Mouse (Mus musculus) cerebellum, postnatal 4 days (tissue): ENCODE results near the gene Gpc1.

Experiments
- DNase-seq, 2 experiments: peaks; one replicate each; pipeline ENCODE4 v3.0.0; 2022; ENCODE audit warnings: low spot score in 2 of 2, mixed read lengths in 1 of 2

Gene Gpc1

DNA sequence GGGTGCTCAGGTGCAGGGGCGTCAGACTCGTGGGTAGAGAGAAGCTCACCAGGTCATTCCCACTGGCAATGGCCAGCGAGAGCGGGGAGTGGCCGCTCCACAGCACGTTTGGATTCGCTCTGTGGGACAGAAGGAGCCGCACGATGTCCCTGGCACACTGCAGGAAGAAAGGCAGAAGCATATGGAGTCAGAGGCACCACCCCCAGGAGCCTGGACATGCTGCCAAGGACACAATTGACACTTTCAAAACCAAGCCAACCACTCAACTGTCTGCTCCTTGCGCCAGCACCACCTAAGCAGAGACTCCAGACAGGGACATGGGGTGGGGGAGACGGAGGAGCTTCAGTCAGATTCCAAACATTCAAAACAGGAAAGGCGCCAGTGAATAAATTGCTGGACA is 47.8 kb downstream of the Gpc1 start:
- peak in 1 of 2 experiments; percentile 48 for DNase-seq

DNA sequence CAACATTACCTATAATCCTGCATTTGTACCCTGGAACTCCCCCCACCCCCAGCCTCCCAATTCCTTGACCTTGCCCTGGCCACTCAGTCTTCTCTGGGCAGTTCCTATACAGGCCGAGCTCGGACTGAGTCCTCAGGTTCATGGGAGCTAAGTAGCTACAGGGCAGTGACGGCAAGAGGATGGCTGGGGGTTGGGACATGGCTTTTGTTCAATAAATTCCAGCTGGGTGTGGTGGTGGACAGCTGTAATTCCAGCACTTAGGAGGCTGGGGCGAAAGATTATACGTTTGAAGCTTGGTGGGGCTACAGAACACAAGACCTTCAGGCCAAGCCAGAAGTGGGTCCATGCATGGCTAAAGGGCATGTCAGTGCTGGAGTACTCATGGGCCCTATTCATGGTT is 48.7 kb downstream of the Gpc1 start:
- no peak for DNase-seq

DNA sequence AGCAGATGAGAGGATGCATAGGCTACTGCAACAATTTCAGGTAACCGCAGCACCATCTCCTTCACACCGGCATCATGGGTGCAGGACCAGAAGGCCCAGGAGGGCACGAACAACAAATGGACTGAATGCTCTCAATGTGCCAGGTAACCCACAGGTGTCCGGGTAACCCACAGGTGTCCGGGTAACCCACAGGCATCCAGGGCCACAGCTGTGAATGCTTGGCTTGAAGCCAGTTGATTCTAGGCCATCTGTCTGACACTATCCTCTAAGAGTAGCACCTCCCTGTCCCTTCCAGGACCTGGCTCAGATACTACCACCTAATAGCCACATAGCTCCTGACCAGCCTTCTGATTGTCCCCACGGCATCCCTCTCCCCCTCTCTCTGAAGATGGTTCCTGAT is 50.5 kb downstream of the Gpc1 start:
- DNase-seq: no peak

DNA sequence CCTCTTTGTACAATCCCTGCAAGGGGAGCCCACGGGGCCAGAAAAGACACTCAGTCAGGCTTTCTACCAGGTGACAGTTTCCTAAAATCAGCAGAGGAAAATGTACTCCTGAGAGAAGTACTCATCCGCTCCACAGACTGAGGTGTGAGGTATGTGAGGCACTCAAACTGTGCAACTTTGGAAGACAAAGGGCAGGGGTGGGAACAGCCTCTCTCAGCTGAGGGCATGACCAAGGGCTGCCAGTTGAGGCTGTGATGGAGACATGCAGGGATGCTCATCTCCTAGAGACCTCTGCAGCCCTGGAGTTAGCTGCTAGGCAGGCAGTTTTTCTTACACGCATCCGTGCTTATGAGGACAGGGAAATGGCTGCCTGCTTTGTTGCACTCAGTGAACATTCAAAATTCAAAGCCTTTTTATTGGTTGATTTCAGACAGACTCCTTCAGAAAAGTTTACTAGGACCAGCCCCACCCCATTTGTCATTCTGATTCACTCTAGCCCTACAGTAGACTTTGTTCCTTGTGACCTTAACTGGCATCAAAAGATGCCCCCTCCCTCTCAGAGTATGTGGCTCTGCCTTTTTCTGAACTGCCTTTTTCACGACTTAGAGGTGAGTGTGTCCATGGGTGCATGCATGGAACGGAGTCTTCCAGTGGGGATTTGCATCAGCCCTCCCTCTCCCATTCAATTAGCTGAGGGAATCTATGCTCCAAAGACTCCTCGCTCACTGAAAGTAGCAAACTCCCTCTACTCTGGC is 57.6 kb downstream of the Gpc1 start:
- no peak for DNase-seq

DNA sequence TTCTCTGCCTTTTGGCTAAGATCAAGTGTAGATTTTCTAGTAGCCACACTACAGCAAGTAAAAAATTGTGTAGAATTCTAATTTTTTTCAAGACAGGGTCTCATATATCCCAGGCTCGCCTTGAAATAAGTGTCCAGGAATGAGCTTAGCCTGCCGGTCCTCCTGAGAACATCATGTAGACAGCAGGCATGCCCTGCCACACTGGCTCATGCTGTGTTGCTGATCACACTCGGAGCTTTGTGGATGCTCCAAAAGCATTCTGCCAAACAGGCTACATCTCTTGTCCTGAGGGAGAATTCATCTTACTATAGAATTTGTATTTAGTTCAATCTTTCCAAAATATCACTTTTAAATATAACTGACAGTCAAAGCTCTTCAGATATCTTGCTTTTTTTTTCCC is 61.3 kb downstream of the Gpc1 start:
- no peak for DNase-seq

DNA sequence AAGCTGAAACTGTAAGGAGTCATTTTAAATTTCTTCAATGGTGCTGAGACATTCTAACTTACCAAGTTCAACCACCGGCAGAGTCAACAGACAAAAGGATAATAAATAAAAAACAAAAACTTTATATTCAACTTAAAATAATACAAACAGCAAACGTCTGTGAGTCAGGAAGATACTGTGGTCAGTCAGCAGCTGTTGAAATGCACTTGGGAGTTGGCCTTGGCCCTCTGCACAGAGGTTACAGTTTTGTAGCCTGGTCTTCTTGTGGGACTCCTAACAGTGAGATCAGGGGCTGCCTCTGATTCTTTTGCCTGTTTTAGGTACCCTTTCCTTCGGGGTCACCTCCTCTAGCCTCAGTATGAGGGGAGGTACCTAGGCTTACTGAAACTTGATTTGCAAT is 62.5 kb downstream of the Gpc1 start:
- no peak for DNase-seq

DNA sequence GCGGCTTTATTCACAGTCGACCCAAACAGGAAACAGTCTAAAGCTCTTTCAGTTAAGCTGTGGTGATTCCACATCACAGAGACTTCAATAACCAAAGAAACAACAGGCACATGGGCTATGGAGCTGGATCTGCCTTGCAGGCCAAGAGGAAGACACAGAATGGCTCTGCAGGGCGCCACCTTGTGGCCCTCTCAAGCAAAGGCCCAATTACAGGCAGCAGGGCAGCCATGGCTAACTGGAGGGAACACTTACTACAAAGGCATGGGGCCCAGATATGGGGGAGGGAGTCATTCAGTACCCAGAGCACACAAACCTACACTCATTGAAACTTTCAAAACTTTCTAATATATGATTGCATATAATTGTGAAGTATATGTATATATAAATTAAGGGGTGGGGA is 63.6 kb downstream of the Gpc1 start:
- DNase-seq: peak; percentile 57 to 86

DNA sequence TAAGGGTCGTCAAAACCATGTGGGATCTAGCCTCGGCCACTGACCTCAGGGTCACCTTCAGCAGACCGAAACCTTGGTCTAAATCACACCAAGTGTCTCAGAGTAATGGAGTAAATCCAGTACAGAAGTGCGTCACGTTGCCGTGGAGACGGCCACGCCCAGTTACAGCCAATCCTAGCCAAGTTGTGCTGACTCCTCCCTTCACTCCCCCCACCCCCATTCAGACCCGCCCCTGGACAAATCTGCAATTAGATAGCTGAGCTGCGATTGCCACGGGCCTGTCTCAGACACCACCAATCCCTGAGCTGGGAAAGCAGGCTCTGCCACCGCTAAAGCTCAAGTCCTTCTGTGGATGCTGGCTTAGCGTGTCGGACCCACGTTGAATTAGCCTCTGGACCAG is 71.3 kb downstream of the Gpc1 start, which contains the start of gene Ankmy1:
Gene Ankmy1 (minus strand): TSS at position 121 of the 400 bp plus-strand sequence.
- peak in 1 of 2 experiments; percentile 39 for DNase-seq

DNA sequence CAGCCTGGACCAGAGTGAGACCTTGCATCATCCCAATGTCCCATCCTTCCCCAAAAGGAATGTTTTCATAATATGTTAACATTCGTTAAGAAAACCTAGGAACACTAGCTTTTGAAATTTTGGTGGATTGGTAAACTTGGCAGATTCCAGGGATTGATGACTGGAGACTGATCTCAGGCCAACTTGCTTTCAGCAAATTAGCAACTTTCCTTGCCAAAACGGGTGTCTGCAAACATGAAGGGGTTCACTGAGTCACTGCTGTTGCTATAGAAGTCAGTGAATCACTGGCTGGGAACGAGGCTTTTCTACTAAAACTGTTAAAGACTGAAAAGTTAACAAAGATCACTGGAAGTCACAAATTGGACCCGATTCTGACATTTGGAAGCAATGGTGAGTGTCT is 72.2 kb downstream of the Gpc1 start:
- no peak for DNase-seq

DNA sequence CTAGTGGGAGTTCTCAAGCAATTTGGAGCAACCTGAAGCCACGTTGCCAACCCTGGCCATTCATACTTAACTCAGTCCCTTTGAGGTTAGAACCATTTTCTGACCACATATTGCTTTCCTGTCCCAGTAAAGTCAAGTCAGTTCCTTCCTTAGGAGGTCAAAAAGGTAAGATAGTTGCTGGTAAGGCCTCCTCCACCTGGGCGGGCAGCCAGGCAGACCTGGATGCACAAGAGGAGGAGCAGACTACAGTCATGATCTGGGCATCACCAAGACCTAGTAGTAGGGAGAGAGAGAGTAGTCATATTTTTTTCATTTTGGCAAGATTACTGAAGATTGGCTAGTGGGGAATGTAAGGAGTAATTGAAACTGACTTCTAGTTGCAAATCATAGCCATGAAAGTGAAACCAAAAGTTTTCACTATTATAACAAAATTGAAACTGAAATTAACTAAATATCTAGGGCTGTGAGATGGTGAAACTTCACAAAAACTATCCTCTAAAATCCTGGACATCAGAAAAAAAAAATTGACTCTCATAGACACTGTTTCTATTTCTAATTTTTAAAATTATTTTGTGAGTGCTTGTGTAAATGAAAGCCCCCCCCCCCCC is 74.4 kb downstream of the Gpc1 start:
- no peak for DNase-seq

DNA sequence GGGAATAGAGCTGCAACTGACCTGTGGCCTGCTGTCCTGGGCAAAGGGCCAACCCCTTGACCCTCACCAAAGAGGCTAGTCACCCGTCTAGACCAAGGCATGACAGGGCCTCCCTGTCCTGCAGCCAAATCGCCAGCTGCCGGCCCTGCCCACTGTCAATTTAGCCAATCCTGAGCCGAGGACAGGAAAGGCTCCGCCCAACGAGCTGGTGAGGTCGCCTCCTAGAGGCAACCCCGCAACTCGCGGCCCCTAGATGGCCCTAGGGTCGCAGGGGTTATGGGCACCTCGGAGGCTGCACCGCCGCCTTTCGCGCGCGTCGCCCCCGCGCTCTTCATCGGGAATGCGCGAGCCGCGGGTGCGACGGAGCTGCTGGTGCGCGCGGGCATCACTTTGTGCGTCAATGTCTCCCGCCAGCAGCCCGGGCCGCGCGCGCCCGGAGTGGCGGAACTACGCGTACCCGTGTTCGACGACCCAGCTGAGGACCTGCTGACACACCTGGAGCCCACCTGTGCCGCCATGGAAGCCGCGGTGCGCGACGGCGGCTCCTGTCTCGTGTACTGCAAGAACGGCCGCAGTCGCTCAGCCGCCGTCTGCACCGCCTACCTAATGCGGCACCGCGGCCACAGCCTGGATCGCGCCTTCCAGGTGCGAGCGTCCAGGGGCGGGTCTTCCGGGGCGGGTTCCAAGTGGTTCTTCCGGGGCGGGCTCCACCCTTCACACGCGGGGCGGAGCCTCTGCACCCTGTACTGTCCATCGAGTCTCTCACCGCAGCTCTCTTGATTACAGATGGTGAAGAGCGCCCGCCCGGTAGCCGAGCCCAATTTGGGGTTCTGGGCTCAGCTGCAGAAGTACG is 75.6 kb downstream of the Gpc1 start, which contains the start of gene Dusp28:
Gene Dusp28 (plus strand): TSS at position 203 of the 853 bp plus-strand sequence.
- peak; percentile 57 to 79 for DNase-seq

DNA sequence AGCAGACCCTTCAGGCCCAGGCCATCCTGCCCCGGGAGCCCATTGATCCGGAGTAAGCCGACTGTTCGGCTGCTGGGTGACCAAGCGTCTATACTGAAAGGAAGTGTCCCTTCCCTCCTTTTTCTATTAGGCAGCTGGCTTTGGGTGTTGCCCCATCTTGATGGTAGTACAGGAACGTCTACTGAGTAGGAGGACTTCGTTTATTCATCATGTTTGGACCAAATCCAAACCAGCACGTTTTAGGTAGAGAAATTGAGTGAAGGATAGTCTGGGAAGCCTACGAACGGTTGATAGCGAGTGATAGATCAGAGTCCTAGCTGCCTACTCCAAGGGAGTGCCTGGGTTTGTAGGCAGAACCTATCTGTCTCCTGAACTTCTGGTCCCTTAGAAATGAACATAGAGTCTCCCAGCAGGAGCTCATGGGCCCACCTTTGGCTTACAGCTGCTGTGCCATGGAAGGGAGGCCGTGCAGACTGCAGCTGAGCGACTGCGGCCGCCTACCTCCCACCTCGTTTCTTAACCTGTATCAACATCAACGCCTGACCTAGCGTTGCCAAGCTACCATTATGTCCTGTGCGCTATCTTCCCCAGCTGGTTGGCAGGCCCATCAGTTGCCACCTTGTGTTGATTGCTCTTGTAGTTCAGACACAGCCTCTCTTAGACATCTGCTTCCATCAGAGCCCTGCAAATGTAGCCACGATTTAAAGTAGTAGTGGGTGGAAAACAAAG is 76.4 kb downstream of the Gpc1 start:
- DNase-seq: no peak

DNA sequence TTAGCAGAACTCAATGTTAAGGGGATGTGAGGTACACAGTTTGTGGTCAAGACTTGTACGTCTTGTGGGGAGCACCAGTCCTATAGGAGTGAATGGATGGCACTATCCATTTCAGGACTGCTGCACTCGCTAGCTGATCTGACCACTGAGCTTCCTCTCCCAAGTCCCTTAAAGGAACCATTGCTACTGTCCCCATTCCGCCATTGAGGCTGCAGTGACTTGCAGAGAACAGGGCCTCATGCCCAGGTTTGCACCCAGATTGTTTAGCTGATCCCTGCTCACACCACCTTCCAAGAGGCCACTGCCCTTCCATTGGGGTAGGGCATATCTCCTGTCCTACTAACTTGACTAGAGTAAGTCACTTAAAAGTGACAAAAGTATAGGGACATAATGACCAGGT is 77.2 kb downstream of the Gpc1 start:
- no peak for DNase-seq

DNA sequence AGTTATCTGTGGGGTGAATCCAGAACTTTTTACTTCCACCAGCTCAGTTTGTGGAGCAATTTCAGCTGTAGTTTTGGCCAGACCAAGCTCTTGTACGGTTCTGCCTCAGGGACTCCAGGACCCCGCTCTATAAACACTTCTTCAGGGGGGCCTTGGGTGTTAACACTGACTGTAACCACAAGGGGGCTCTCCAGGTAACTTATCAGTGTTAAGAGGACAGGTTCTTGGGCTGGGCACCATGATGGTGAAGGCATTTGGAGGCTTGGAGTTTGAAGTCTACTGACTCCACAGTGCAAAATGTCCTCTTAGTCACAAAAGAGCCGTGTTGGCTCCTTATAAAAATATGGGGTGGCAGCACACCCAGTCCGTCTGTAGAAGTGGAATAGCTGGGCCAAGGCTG is 77.6 kb downstream of the Gpc1 start:
- DNase-seq: no peak
